Mouse (Mus musculus): ENCODE results near the gene Misp. TPM values are rescaled to one million over a fixed set of nuclear protein-coding genes. Genes with fewer than 3 reads are reported as not detected.
A peak's percentile ranks its signal among the peaks of the same experiment; 100 is the strongest.

The Misp gene
- polyA plus RNA-seq, 1 experiment, result 0.41 TPM

DNA sequence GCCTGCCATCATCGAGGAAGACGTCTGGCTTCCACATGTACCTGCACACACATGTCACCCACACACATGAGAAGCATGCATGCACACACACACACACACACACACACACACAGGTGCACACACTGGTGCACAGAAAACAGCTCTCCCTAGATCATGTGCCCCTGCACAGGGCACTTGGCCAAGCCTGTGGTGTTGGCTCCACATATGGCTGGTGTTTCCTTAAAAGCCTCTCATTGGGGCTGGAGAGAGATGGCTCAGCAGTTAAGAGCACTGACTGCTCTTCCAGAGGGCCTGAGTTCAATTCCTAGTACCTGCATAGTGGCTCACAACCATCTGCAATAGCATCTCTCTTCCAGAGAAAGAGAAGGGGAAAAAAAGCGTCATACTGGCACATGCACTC is 10.8 kb downstream of the Misp start:
- H3K27me3 ChIP-seq (ENCODE audit: control insufficient read depth, insufficient read depth, low read length), result no peaks in the 10 kb centered on the region
- no peak overlapping the region for H3K27ac ChIP-seq (ENCODE audit: insufficient read depth, low read length)
- no peaks in the 10 kb centered on the region for H3K4me1 ChIP-seq (ENCODE audit: control insufficient read depth, insufficient read depth, low read length)
- no peak for TF ChIP-seq CTCF (IDR thresholded peaks at IDR 0.05; ENCODE audit: borderline replicate concordance, insufficient read depth, low read depth, low read length)
- TF ChIP-seq POLR2A (IDR thresholded peaks at IDR 0.05; ENCODE audit: borderline replicate concordance, insufficient read depth, low read length), result no peak
- no peak for DNase-seq
- H3K4me3 ChIP-seq (replicated peaks; ENCODE audit: insufficient read depth, low read depth, low read length), result no peak overlapping the region
- WGBS, result 76% methylated on average over 3 of the region's 3 CpGs

DNA sequence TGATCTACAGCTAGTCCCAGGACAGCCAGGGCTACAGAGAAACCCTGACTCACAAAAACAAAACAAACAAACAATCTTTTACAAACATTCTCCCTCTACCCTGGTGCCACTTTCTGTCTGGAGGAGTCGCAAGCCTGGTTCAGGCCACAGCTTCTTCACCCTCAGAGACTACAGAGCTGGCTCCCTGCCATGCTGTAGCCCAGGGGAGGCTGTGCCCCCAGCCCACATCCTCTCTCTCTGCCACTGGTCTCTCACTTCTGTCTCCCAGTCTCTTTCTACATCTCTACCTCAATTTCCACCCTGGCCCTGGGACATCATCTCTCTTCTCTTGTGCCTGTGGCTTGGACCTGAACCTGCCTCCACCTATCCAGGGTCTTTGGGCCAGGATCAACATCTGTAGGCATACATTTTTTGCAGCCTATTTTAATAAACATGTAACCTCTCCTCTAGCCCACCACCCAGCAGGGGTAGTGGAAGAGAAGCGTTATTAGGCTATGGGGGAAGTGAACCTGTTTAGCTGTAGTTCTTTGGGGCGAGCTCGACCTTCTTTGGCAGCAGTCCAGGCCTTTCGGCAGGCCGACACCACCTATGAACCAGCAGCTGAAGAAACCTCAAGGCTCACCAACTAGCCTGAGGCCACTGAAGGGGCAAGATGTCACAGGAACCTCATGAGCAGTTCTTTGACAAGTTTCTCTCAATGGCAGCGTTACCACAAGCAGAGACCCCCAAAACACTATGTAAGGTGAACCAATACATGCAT is 11.4 kb downstream of the Misp start:
- H3K27ac ChIP-seq (ENCODE audit: insufficient read depth, low read length), result no peak overlapping the region
- no peak for TF ChIP-seq CTCF (IDR thresholded peaks at IDR 0.05; ENCODE audit: borderline replicate concordance, insufficient read depth, low read depth, low read length)
- no peak for DNase-seq
- H3K4me3 ChIP-seq (replicated peaks; ENCODE audit: insufficient read depth, low read depth, low read length), result no peak overlapping the region
- H3K4me1 ChIP-seq (ENCODE audit: control insufficient read depth, insufficient read depth, low read length), result no peaks in the 10 kb centered on the region
- 56% methylated on average over 7 of the region's 7 CpGs for WGBS
- H3K27me3 ChIP-seq (ENCODE audit: control insufficient read depth, insufficient read depth, low read length), result no peaks in the 10 kb centered on the region

DNA sequence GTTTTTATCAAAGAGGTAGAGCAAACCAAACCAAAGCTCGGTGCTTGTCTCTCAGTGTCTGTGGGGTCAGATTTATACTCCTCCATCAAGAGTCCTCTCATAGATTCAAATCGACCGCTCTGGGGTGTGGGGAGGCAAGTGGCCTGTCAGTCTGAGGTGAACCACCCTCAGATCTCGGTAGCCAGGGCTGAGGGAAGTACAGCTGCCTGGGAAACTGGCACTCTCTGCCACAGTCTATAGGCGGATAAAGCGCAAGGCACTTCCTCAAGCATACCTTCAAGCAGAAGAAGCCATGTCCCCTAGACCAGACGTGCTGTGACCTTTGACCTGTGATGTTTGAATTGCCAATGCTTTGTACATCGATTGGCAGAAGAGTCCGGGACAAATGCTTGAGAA is 12.0 kb downstream of the Misp start:
- Histone ChIP-seq H3K4me1 (ENCODE audit: control insufficient read depth, insufficient read depth, low read length) (no peaks in the 10 kb centered on the region), H3K27ac (ENCODE audit: insufficient read depth, low read length) (no peak overlapping the region), H3K27me3 (ENCODE audit: control insufficient read depth, insufficient read depth, low read length) (no peaks in the 10 kb centered on the region), H3K4me3 (replicated peaks; ENCODE audit: insufficient read depth, low read depth, low read length) (no peak overlapping the region)
- no peak for DNase-seq
- TF ChIP-seq POLR2A (IDR thresholded peaks at IDR 0.05; ENCODE audit: borderline replicate concordance, insufficient read depth, low read length) (no peak), CTCF (IDR thresholded peaks at IDR 0.05; ENCODE audit: borderline replicate concordance, insufficient read depth, low read depth, low read length) (no peak)
- 80% methylated on average over 9 of the region's 9 CpGs for WGBS

DNA sequence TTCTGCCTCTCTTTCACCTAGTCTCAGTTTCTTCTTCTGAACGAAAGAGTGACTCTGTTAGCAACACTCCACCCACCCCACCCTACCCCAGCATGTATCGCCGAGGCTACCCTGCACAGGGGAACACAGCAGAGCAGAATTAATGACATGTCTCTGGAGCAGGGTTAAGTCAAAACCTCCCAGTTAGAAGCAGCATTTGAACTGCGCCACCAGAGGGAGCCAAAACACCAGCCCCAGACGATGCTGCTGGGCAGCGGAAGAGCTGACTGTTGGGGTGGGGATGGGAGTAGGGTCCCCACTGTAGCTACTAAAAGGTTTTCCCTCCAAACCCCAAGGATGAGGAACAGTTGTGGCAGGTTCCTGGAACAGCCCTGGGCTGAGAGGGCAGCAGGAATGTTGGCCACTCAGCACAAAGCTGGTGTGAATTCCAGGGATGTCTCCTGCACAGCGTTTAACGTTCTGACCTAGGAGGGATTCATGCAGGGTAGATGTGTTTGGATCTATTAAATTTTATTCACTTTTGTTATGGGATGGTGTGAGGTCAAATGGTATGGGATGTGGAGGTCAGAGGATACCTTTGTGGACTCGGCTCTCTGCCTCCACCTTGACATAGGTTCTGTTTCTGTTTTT is 14.1 kb downstream of the Misp start:
- 20% methylated on average over 9 of the region's 9 CpGs for WGBS
- peak; percentile 70 to 79 for DNase-seq
- no peak overlapping the region for H3K27ac ChIP-seq (ENCODE audit: insufficient read depth, low read length)
- peak overlapping the region; percentile 14 for H3K4me3 ChIP-seq (replicated peaks; ENCODE audit: insufficient read depth, low read depth, low read length)
- TF ChIP-seq POLR2A (IDR thresholded peaks at IDR 0.05; ENCODE audit: borderline replicate concordance, insufficient read depth, low read length), result no peak
- peak; percentile 94 for TF ChIP-seq CTCF (IDR thresholded peaks at IDR 0.05; ENCODE audit: borderline replicate concordance, insufficient read depth, low read depth, low read length)
- no peaks in the 10 kb centered on the region for H3K27me3 ChIP-seq (ENCODE audit: control insufficient read depth, insufficient read depth, low read length)
- H3K4me1 ChIP-seq (ENCODE audit: control insufficient read depth, insufficient read depth, low read length), result no peaks in the 10 kb centered on the region

DNA sequence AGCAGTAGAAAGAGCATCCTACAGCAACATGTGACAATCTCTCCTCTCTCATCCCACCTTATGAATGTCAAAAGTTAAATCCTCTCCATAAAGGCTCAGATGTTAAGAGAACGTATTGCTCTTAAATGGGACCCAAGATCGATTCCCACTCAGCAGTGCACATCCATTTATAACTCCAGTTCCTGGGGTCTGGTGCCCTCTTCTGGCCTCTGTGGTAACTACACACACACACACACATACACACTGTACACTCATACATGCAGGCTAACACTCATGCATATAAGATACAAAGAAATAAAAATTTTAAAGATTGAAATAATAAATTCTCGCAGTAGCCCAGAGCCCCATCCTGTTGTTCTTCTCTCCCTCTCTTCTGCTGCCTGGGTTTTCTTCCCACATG is 16.1 kb downstream of the Misp start:
- peaks cover 5% of the 10 kb centered on the region; the same call in 1 of the 2 replicates for H3K4me1 ChIP-seq (ENCODE audit: control insufficient read depth, insufficient read depth, low read length)
- no peak overlapping the region for H3K27ac ChIP-seq (ENCODE audit: insufficient read depth, low read length)
- no peak for DNase-seq
- WGBS, result 94% methylated on average over 3 of the region's 3 CpGs
- no peak overlapping the region for H3K4me3 ChIP-seq (replicated peaks; ENCODE audit: insufficient read depth, low read depth, low read length)
- H3K27me3 ChIP-seq (ENCODE audit: control insufficient read depth, insufficient read depth, low read length), result no peaks in the 10 kb centered on the region
- TF ChIP-seq CTCF (IDR thresholded peaks at IDR 0.05; ENCODE audit: borderline replicate concordance, insufficient read depth, low read depth, low read length), result no peak; the same call in 1 of the 2 replicates
- no peak for TF ChIP-seq POLR2A (IDR thresholded peaks at IDR 0.05; ENCODE audit: borderline replicate concordance, insufficient read depth, low read length)

DNA sequence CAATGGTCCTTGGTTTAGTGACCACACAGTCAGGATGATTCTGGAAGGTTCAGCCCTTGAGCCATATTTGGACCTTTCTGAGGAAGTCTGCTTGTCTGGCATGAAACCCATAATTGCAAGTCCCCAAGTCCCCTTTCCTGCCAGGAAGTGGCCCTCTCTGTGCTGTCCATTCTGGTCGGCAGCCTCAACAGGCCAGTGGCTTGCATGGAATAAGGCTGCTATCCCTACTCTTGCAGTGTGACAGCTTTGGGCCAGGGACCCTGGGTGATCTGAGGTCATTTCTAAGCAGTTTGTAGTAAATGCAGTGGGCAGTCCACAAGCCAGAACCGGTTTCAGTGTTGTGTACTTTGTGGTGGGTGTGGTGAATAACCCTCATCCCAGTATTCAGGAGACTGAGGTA is 17.4 kb downstream of the Misp start:
- TF ChIP-seq CTCF (IDR thresholded peaks at IDR 0.05; ENCODE audit: borderline replicate concordance, insufficient read depth, low read depth, low read length) (no peak), POLR2A (IDR thresholded peaks at IDR 0.05; ENCODE audit: borderline replicate concordance, insufficient read depth, low read length) (no peak)
- no peak overlapping the region for H3K4me3 ChIP-seq (replicated peaks; ENCODE audit: insufficient read depth, low read depth, low read length)
- H3K4me1 ChIP-seq (ENCODE audit: control insufficient read depth, insufficient read depth, low read length), result peaks cover 5% of the 10 kb centered on the region; the same call in 1 of the 2 replicates
- H3K27ac ChIP-seq (ENCODE audit: insufficient read depth, low read length), result no peak overlapping the region
- no peaks in the 10 kb centered on the region for H3K27me3 ChIP-seq (ENCODE audit: control insufficient read depth, insufficient read depth, low read length)
- 65% methylated on average over 2 of the region's 2 CpGs for WGBS
- DNase-seq, result no peak

DNA sequence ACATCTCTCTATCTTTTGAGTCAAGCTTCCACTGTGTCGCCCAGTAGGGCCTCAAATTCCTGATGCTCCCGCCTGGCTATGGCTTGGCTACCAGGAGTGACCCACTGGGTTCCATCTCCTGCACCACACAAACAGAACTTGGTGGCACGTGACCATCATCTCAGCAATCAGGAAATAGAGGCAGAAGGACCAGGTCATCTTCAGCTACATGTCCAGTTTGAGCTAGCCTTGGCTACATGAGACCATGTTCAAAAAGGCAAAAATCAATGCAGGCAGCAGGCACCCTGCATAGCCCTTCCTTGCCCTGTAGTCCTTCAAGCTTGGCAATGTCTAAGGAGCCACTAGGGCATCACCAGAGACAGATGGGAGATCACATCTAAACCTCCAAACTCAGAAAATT is 19.3 kb downstream of the Misp start:
- TF ChIP-seq POLR2A (IDR thresholded peaks at IDR 0.05; ENCODE audit: borderline replicate concordance, insufficient read depth, low read length), result no peak
- no peak for TF ChIP-seq CTCF (IDR thresholded peaks at IDR 0.05; ENCODE audit: borderline replicate concordance, insufficient read depth, low read depth, low read length)
- no peak for DNase-seq
- Histone ChIP-seq H3K4me3 (replicated peaks; ENCODE audit: insufficient read depth, low read depth, low read length) (no peak overlapping the region), H3K4me1 (ENCODE audit: control insufficient read depth, insufficient read depth, low read length) (peaks cover 5% of the 10 kb centered on the region; the same call in 1 of the 2 replicates), H3K27me3 (ENCODE audit: control insufficient read depth, insufficient read depth, low read length) (no peaks in the 10 kb centered on the region), H3K27ac (ENCODE audit: insufficient read depth, low read length) (peak overlapping the region; percentile 46; the same call in 1 of the 2 replicates)
- WGBS, result 94% methylated on average over 3 of the region's 3 CpGs

All from cerebellum, adult 2 months (tissue).